Mouse (Mus musculus) limb, embryonic 11.5 days (tissue): Measurements from ENCODE around the gene Usp10. TPM values are rescaled to one million over a fixed set of nuclear protein-coding genes. Genes with fewer than 3 reads are reported as not detected.

Source experiments
- ATAC-seq: fragments of 200-750 bp; cut with Nextera tagmentation; 2 replicates; pipeline ENCODE4 v1.8.0; 2017; ENCODE audit warnings: low read depth; ENCODE audit not compliant: insufficient number of reproducible peaks, low FRiP score, low TSS enrichment
- DNase-seq: peaks from one replicate; pipeline ENCODE4 v3.0.0-alpha.2; 2015; ENCODE audit warnings: low spot score
- H3K27ac ChIP-seq: fragments of 300-500 bp; sonication (generic); replicated peaks from 2 replicates; pipeline ENCODE4 v1.5.1; 2014; ENCODE audit warnings: low read depth, mild to moderate bottlenecking, low read length
- H3K27me3 ChIP-seq: fragments of 300-500 bp; sonication (generic); 2 replicates; pipeline ENCODE4 v1.6.1; 2014; ENCODE audit warnings: mild to moderate bottlenecking, low read length, mixed read lengths; ENCODE audit not compliant: control insufficient read depth, insufficient read depth
- H3K36me3 ChIP-seq: fragments of 300-500 bp; sonication (generic); 2 replicates; pipeline ENCODE4 v1.6.1; 2014; ENCODE audit warnings: mild to moderate bottlenecking, low read length, moderate library complexity, mixed read lengths; ENCODE audit not compliant: control insufficient read depth, insufficient read depth
- H3K4me1 ChIP-seq: fragments of 300-500 bp; sonication (generic); 2 replicates; pipeline ENCODE4 v1.6.1; 2014; ENCODE audit warnings: low read length, mixed read lengths; ENCODE audit not compliant: control insufficient read depth, insufficient read depth
- H3K4me2 ChIP-seq: fragments of 300-500 bp; sonication (generic); 2 replicates; pipeline ENCODE4 v1.6.1; 2014; ENCODE audit warnings: low read depth, mild to moderate bottlenecking, moderate library complexity; ENCODE audit not compliant: severe bottlenecking
- H3K4me3 ChIP-seq: fragments of 300-500 bp; sonication (generic); 2 replicates; pipeline ENCODE4 v1.5.1; 2014; ENCODE audit warnings: low read depth, low read length
- H3K9ac ChIP-seq: fragments of 300-500 bp; sonication (generic); 2 replicates; pipeline ENCODE4 v1.6.1; 2014; ENCODE audit warnings: mild to moderate bottlenecking, low read length
- H3K9me3 ChIP-seq: fragments of 300-500 bp; sonication (generic); 2 replicates; pipeline ENCODE4 v1.6.1; 2016; ENCODE audit warnings: low read length; ENCODE audit not compliant: control insufficient read depth
- WGBS: fragments of 180-500 bp; shearing (Covaris S2); extraction: QIAGEN DNeasy Blood & Tissue Kit; methylation state at CpG from one replicate; pipeline ENCODE4 v1.1.7; 2014; 5-methylcytosine and 5-hydroxymethylcytosine counted together
- polyA plus RNA-seq: library from polyadenylated mRNA; unstranded; fragments of >200 nt; fragmentation: Nextera tagmentation; extraction: Ambion mirVana; gene quantifications from 2 replicates; pipeline ENCODE4 v1.2.1, GENCODE M21; 2014

The Usp10 gene
- polyA plus RNA-seq, 1 experiment from 2014 or later, result 162 TPM

DNA sequence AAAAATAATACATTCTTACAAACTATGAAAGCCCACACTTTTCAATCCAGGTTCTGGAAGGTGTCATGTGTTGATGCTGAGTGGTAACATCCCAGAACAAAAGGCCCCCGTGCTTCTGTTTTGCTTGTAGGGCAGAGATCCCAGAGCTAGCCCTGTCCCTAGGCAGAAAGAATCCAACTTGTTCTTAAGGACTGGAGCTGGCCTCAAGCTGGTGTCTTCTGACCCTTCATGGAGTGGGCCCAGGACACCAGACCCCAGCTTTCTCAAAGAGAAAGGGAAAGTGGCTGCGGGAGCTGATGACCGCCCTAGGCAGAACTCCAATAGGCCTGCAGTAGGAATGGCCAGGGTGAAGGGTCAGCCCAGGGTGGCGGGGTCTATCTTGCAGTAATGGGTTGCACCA, 87.1 kb downstream of the Usp10 start:
- no peak for ATAC-seq
- H3K27ac ChIP-seq, result no peak overlapping the region
- H3K9ac ChIP-seq, result no peak overlapping the region
- H3K4me2 ChIP-seq, result no peak overlapping the region
- no peaks in the 10 kb centered on the region for H3K36me3 ChIP-seq
- no peak overlapping the region for H3K4me3 ChIP-seq
- peaks cover 29% of the 10 kb centered on the region for H3K4me1 ChIP-seq
- 82% methylated on average over 4 of the region's 4 CpGs for WGBS
- no peak for DNase-seq
- peaks cover 3% of the 10 kb centered on the region; the same call in 1 of the 2 replicates for H3K27me3 ChIP-seq
- no peaks in the 10 kb centered on the region for H3K9me3 ChIP-seq

- Histone ChIP-seq H3K36me3 (no peaks in the 10 kb centered on the region), H3K9me3 (no peaks in the 10 kb centered on the region), H3K27me3 (no peaks in the 10 kb centered on the region), H3K4me1 (peaks cover 24% of the 10 kb centered on the region), H3K9ac (no peak overlapping the region), H3K4me3 (no peak overlapping the region), H3K27ac (no peak overlapping the region), H3K4me2 (no peak overlapping the region)
- ATAC-seq (no peak), DNase-seq (no peak)
- 67% methylated on average over 8 of the region's 8 CpGs for WGBS
These were observed 90.3 kb downstream of the Usp10 start for GRCm38 (mm10) chr8:120000461-120000860.

DNA sequence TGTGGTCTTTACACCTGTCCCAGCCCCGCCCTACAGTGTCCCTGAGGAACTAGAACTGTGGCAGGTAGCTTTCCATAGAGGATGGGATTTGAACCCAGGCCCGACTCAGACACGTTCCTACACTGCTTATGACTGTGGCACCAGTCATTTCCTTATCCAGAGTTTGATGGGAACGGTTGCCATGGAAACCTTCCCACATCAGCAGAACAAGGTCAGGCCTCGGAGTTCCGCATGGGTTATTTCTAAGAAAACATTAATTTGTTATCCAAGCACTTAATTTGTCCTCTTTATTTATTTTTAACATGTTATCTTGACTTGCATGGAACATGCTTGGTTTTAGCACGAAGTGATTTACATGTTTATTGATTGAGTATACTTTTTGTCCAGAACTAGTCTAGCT, 91.6 kb downstream of the Usp10 start:
- H3K9me3 ChIP-seq, result no peaks in the 10 kb centered on the region
- 81% methylated on average over 7 of the region's 7 CpGs for WGBS
- H3K36me3 ChIP-seq, result no peaks in the 10 kb centered on the region
- H3K4me2 ChIP-seq, result no peak overlapping the region
- no peak overlapping the region for H3K27ac ChIP-seq
- H3K4me1 ChIP-seq, result peaks cover 33% of the 10 kb centered on the region
- H3K27me3 ChIP-seq, result no peaks in the 10 kb centered on the region
- no peak overlapping the region for H3K4me3 ChIP-seq
- H3K9ac ChIP-seq, result no peak overlapping the region
- no peak for ATAC-seq
- no peak for DNase-seq

GRCm38 (mm10) chr8:120002348-120002747, 92.2 kb downstream of the Usp10 start:
- Histone ChIP-seq H3K27ac (no peak overlapping the region), H3K36me3 (no peaks in the 10 kb centered on the region), H3K4me3 (no peak overlapping the region), H3K9ac (no peak overlapping the region), H3K4me1 (peaks cover 34% of the 10 kb centered on the region), H3K27me3 (no peaks in the 10 kb centered on the region), H3K4me2 (no peak overlapping the region), H3K9me3 (no peaks in the 10 kb centered on the region)
- DNase-seq, result no peak
- 65% methylated on average over 9 of the region's 9 CpGs for WGBS
- no peak for ATAC-seq

GRCm38 (mm10) chr8:120004154-120004702, 94.1 kb downstream of the Usp10 start:
- no peak for ATAC-seq
- Histone ChIP-seq H3K9me3 (no peaks in the 10 kb centered on the region), H3K27ac (peak overlapping the region; percentile 51; the same call in 1 of the 2 replicates)

DNA sequence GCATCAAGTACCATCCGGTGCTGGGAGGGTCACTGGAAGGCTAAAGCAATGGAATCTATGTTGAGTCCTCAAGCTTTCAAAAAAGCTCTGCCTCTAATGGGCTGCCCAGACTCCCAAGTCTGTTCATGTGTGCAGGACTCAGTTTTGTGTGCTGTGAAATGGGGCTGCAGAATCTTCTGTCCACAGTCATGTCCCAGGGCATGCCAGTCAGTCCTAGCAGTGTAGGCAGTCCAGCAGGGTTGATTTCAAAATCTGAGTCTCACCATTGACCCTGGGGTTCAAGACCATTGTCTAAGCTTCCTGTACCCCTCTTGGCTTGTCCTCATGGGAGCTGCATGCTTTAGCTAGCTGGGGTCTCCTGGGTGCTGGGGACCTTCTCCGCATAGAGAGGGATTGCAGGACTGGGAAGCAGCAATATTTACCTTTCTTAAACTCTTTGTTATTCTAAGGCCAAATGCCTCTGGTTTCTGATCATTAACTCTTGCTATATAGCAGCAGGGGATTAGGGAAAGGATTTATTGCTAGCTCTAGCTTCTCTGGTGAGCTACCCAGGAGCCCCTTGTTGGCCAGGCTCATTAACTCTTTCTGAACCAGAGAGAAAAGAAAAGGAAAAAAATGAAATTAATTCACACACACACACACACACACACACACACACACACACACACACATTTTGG, 94.7 kb downstream of the Usp10 start:
- Histone ChIP-seq H3K27ac (peak overlapping the region; percentile 33), H3K4me3 (no peak overlapping the region), H3K36me3 (no peaks in the 10 kb centered on the region), H3K4me1 (peaks cover 32% of the 10 kb centered on the region), H3K9me3 (no peaks in the 10 kb centered on the region), H3K27me3 (no peaks in the 10 kb centered on the region), H3K4me2 (no peak overlapping the region), H3K9ac (no peak overlapping the region)
- DNase-seq (peak; percentile 49), ATAC-seq (0 out of 2 replicates have a peak, but pooled peaks have one; percentile 16)
- WGBS, result 44% methylated on average over 2 of the region's 2 CpGs

More at GRCm38 (mm10) chr8:120004154-120004702, 94.1 kb downstream of the Usp10 start:
- Histone ChIP-seq H3K4me2 (no peak overlapping the region), H3K4me1 (peaks cover 32% of the 10 kb centered on the region), H3K36me3 (no peaks in the 10 kb centered on the region), H3K4me3 (no peak overlapping the region), H3K27me3 (no peaks in the 10 kb centered on the region), H3K9ac (no peak overlapping the region)
- 28% methylated on average over 14 of the region's 14 CpGs for WGBS
- DNase-seq, result peak; percentile 55

- no peak overlapping the region for H3K4me3 ChIP-seq
- peaks cover 28% of the 10 kb centered on the region for H3K4me1 ChIP-seq
- no peaks in the 10 kb centered on the region for H3K9me3 ChIP-seq
- DNase-seq (peak; percentile 40), ATAC-seq (no peak)
- no peak overlapping the region for H3K27ac ChIP-seq
- H3K4me2 ChIP-seq, result no peak overlapping the region
- WGBS, result 41% methylated on average over 9 of the region's 9 CpGs
- H3K9ac ChIP-seq, result 0 out of 2 replicates have a peak overlapping the region, but pooled peaks have one; percentile 8
- no peaks in the 10 kb centered on the region for H3K27me3 ChIP-seq
- H3K36me3 ChIP-seq, result no peaks in the 10 kb centered on the region
These were observed 96.5 kb downstream of the Usp10 start for GRCm38 (mm10) chr8:120006645-120007160.
